Mouse (Mus musculus) bone marrow macrophage, adult 2 months (primary cell): ENCODE data around the gene Nipal4.

Source experiments
- CTCF ChIP-seq: IDR thresholded peaks from 2 replicates; pipeline ENCODE4 v1.5.1; 2012; ENCODE audit warnings: low read depth, mild to moderate bottlenecking, low read length, moderate library complexity
- POLR2A ChIP-seq: IDR thresholded peaks from 2 replicates; pipeline ENCODE4 v1.6.1; 2012; ENCODE audit warnings: mild to moderate bottlenecking, low read depth, low read length, borderline replicate concordance

DNA sequence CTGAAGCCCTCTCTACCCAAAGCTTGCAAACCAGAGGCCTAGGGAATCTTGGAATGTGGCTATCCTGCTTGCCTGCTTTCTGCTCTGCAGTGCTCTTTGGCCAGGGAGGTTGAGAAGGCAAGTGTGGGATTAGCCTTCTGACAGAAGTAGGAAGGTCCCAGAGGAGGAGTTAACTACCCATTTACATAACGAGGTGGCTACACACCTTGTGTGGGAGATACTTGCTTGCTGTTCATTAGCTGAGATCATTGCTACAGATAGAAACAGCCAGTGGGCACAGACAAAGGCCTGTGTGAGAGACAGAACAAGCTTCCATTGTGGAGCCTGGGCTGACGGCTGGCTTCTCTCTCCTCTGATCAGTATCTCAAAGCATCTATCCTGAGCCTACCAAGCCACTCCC is 43.6 kb upstream of the Nipal4 start:
- no peak for TF ChIP-seq POLR2A
- TF ChIP-seq CTCF, result no peak
